Mouse (Mus musculus) liver, embryonic 12.5 days (tissue): ENCODE results near the gene Rapgef3. TPM values are rescaled to one million over a fixed set of nuclear protein-coding genes. Genes with fewer than 3 reads are reported as not detected.

Experiments
- ATAC-seq: fragments of 200-750 bp; cut with Nextera tagmentation; 2 replicates; pipeline ENCODE4 v1.8.0; 2017; ENCODE audit warnings: moderate number of reproducible peaks, mild to moderate bottlenecking, moderate library complexity
- H3K27ac ChIP-seq: fragments of 300-500 bp; sonication (generic); 2 replicates; pipeline ENCODE4 v1.5.1; 2016; ENCODE audit warnings: mild to moderate bottlenecking
- H3K27me3 ChIP-seq: fragments of 300-500 bp; sonication (generic); replicated peaks from 2 replicates; pipeline ENCODE4 v1.6.1; 2016; ENCODE audit warnings: mild to moderate bottlenecking, moderate library complexity
- H3K36me3 ChIP-seq: fragments of 300-500 bp; sonication (generic); 2 replicates; pipeline ENCODE4 v1.6.1; 2016; ENCODE audit warnings: mild to moderate bottlenecking, moderate library complexity
- H3K4me1 ChIP-seq: fragments of 300-500 bp; sonication (generic); 2 replicates; pipeline ENCODE4 v1.6.1; 2016
- H3K4me2 ChIP-seq: fragments of 300-500 bp; sonication (generic); 2 replicates; pipeline ENCODE4 v1.6.1; 2016; ENCODE audit warnings: mild to moderate bottlenecking, moderate library complexity
- H3K4me3 ChIP-seq: fragments of 300-500 bp; sonication (generic); 2 replicates; pipeline ENCODE4 v1.5.1; 2016; ENCODE audit warnings: mild to moderate bottlenecking, moderate library complexity
- H3K9ac ChIP-seq: fragments of 300-500 bp; sonication (generic); 2 replicates; pipeline ENCODE4 v1.6.1; 2016; ENCODE audit warnings: mild to moderate bottlenecking, moderate library complexity
- H3K9me3 ChIP-seq: fragments of 300-500 bp; sonication (generic); replicated peaks from 2 replicates; pipeline ENCODE4 v1.6.1; 2016; ENCODE audit warnings: mild to moderate bottlenecking, moderate library complexity
- WGBS: fragments of 180-500 bp; shearing (Covaris S2); methylation state at CpG from one replicate; pipeline ENCODE4 v1.1.7; 2016; ENCODE audit not compliant: insufficient replicate concordance; 5-methylcytosine and 5-hydroxymethylcytosine counted together
- polyA plus RNA-seq: library from polyadenylated mRNA; unstranded; fragments of >200 nt; fragmentation: Nextera tagmentation; extraction: Ambion mirVana; gene quantifications from 2 replicates; pipeline ENCODE4 v1.2.1, GENCODE M21; 2016

Gene Rapgef3
- polyA plus RNA-seq, 1 experiment from 2014 or later = 3.9 TPM

DNA sequence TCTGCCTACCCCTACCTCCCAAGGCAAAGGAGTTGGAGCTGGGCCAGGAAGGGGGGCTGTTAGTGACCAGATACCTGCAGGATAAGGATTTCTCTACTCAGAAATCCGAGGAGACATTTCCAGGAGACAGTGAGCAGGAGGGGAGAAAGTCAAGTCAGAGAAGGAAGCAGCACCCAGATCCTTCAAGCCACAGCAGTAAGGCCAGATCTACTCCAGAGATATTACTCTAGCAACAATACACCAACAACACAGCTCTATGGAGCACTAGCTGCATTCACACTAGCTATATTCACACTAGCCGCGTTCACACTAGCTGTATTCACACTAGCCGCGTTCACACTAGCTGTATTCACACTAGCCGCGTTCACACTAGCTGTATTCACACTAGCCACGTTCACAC is 52.7 kb downstream of the Rapgef3 start:
- H3K27ac ChIP-seq = no peak overlapping the region
- no peaks in the 10 kb centered on the region for H3K9me3 ChIP-seq
- no peak overlapping the region for H3K4me3 ChIP-seq
- H3K4me2 ChIP-seq = no peak overlapping the region
- no peak for ATAC-seq
- WGBS = 75% methylated on average over 8 of the region's 8 CpGs
- H3K36me3 ChIP-seq = no peaks in the 10 kb centered on the region
- H3K4me1 ChIP-seq = no peaks in the 10 kb centered on the region
- H3K27me3 ChIP-seq = peaks cover 23% of the 10 kb centered on the region
- H3K9ac ChIP-seq = no peak overlapping the region

DNA sequence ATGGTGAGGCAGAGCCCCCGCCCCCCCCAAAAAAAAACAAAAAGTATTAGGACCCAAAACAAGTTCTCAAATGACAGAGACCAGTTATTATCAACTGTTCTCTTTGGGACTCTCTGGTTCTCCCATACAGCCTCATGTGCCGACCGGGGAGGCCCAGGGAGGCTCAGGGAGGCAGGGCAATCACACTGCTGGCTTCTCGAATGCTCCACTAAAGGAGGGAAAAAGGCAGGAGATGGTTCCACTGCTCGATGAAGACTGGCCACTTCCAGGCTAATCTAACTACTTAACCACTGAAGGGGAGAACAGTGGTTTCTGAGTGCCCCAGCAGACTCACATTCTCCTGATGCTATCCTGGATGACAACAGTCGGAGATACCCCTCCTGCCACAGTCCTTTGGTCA is 55.2 kb downstream of the Rapgef3 start:
- Histone ChIP-seq H3K4me1 (no peaks in the 10 kb centered on the region), H3K9me3 (no peaks in the 10 kb centered on the region), H3K27me3 (peaks cover 15% of the 10 kb centered on the region), H3K27ac (no peak overlapping the region), H3K36me3 (no peaks in the 10 kb centered on the region), H3K4me2 (no peak overlapping the region), H3K9ac (no peak overlapping the region), H3K4me3 (no peak overlapping the region)
- no peak for ATAC-seq
- 56% methylated on average over 6 of the region's 6 CpGs for WGBS

DNA sequence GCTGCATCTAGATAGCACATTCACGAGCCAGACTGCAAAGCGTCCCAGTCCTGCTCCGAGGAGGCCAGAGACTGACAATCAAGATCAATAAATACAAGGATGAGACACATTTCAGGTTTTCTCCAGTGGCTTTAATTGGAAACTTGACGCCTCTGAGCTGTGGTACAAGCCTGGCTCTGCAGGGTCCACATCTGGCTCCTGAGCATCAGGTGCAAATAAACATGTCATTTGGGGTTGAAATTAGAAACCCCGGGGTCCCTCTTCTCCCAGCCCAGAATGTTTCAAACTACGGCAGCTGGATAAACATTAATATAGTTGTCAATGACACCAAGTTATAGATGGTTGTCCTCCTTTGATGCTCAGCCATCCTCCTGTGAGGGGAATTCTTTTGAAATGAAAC is 56.9 kb downstream of the Rapgef3 start:
- H3K4me2 ChIP-seq = no peak overlapping the region
- 67% methylated on average over 6 of the region's 6 CpGs for WGBS
- H3K27ac ChIP-seq = no peak overlapping the region

DNA sequence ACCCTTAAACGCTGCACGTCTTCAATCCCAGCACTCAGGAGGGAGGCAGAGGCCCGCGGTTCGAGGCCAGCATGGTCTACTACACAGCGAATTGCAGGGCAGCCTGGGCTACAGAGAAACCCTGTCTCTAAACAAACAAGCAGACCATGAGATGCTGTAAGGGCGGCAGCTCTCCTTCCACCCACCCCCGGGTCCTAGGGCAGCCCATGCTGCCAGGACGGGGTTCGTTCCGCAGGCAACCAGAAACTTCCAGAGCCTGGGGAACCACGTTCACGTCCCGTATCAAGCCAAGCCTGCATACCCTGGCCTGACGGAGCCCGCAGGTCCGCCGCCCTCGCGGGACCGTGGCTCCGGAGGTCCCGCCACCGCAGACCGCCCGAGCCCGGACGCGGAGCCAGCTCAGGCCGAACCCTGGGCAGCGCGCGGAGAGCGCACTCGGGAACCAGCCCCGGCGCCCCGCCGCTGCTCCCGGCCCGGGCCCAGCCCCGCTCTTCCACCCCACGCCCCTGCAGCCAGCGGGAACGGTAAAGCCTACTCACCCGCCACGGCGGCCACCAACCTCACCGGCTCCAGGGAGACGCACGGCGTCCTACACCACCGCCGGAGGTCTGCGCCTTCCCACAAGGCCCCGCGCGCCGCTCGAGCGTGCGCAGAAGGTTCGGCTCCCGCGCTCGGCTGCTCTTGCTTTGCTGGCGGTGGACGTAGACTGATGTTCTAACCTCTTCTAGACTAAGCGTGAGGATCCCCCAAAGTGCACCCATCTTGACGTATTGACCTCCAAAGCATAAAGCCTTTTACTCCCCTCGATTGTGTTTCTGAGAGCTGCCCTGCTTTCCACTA is 62.3 kb downstream of the Rapgef3 start, which contains the start of gene Rpap3:
Gene Rpap3 (minus strand): TSS at position 615 of the 840 bp plus-strand sequence.
- Histone ChIP-seq H3K4me1 (peaks cover 24% of the 10 kb centered on the region), H3K27ac (peak within 1 kb of the TSS; percentile 69), H3K27me3 (peaks cover under 1% of the 10 kb centered on the region; the same call in 1 of the 2 replicates), H3K9me3 (no peaks in the 10 kb centered on the region), H3K9ac (peak within 1 kb of the TSS; percentile 90), H3K4me3 (peak within 1 kb of the TSS; percentile 88), H3K36me3 (peaks cover 33% of the 10 kb centered on the region), H3K4me2 (peak within 1 kb of the TSS; percentile 93)
- ATAC-seq = peak; percentile 94
- under 1% methylated on average over 58 of the region's 71 CpGs for WGBS

More for the DNA sequence above, 56.9 kb downstream of the Rapgef3 start:
- H3K4me1 ChIP-seq = peaks cover 7% of the 10 kb centered on the region
- H3K9ac ChIP-seq = no peak overlapping the region
- no peaks in the 10 kb centered on the region for H3K36me3 ChIP-seq
- ATAC-seq = no peak
- peaks cover 15% of the 10 kb centered on the region for H3K27me3 ChIP-seq
- no peaks in the 10 kb centered on the region for H3K9me3 ChIP-seq
- no peak overlapping the region for H3K4me3 ChIP-seq

DNA sequence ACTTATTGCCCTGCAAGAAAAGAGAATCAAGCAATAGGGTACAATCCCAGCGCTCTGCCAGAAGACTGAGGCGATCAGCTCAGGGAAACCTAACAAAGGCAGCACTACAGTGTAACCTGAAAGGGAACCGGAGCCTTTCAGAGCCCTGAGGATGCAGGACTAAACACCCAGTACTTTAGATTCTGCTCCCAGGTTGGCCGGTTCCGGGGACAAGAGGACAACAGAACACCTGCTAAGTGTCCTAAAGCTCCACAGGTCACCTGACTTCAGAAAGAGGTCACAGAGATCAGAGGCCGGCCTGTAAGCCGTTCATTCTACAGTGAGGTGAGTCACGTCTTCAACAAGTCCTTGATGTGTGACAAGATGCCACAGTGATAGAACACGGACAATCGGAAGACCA is 71.2 kb downstream of the Rapgef3 start:
- peaks cover 97% of the 10 kb centered on the region for H3K36me3 ChIP-seq
- no peak overlapping the region for H3K27ac ChIP-seq
- H3K4me1 ChIP-seq = no peaks in the 10 kb centered on the region
- no peak overlapping the region for H3K4me3 ChIP-seq
- H3K9ac ChIP-seq = no peak overlapping the region
- H3K27me3 ChIP-seq = no peaks in the 10 kb centered on the region
- WGBS = 84% methylated on average over 10 of the region's 10 CpGs
- no peak for ATAC-seq
- H3K4me2 ChIP-seq = no peak overlapping the region
- no peaks in the 10 kb centered on the region for H3K9me3 ChIP-seq

Other genes starting within 250 kb of the Rapgef3 start
- 19.5 and 20.0 TPM in 2 replicates for gene Rpap3, start 62.1 kb downstream of the Rapgef3 start, polyA plus RNA-seq
- gene Endou, start 36.6 kb downstream of the Rapgef3 start, polyA plus RNA-seq = not detected in 2 replicates
- 83.8 and 88.7 TPM in 2 replicates for gene Slc48a1, start 10.5 kb upstream of the Rapgef3 start, polyA plus RNA-seq
- 14.0 and 14.3 TPM in 2 replicates for gene Hdac7, start 76.5 kb upstream of the Rapgef3 start, polyA plus RNA-seq
- gene Vdr, start 142.7 kb upstream of the Rapgef3 start, polyA plus RNA-seq = 0.46 and 0.66 TPM in 2 replicates
- 15.6 and 18.1 TPM in 2 replicates for gene Tmem106c, start 196.2 kb upstream of the Rapgef3 start, polyA plus RNA-seq
- 1.1 and 1.3 TPM in 2 replicates for gene Col2a1, start 236.7 kb upstream of the Rapgef3 start, polyA plus RNA-seq